Mouse (Mus musculus): ENCODE measurements around the gene Agbl2.

DNA sequence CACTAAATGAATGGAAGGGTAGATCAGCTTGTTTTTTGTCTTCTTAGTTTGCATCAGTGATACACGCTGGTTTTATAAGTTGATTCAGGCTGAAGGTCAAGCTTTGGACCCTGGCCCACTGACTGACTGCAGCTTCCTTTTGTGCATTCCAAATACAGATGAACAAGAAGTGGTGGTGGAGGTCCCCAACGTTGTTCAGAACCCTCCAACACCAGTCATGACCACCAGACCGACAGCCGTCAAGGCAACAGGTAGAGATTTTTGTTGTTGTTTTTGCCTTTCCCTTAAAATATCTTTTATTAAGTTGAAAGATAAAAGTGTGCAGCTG is 36.0 kb upstream of the Agbl2 start:
- TF ChIP-seq GATA1 (IDR thresholded peaks at IDR 0.05; ENCODE audit: borderline replicate concordance, low read length) (no peak), FLI1 (IDR thresholded peaks at IDR 0.05; ENCODE audit: low read length) (no peak)

Measured in megakaryocyte, embryonic 14.5 days (primary cell).